ENCODE assay signal across 9 mouse cellular contexts in the genomic region with DNA sequence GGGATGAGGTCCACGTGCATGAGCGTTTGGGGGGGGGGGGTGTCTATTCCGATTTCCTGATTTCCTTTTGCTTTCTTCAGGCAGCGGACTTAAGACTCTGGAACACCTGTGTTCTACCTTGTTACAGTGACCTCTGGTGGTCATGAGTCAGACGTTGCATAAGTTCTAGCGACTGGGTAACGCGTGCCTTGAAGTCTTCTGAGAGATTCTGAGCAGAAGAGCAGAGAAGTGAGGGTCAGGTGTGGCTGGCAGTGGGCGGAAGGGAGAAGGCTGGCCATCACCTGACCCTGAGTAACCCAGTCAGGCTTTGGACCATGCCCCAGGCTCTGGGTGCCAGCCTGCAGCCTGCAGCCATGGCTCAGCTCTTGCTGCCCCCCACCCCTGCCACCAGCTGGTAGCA.
DNase-seq lines count a peak whose midpoint lies in the region; ATAC-seq and TF ChIP-seq lines count a peak whose summit lies in the region.
"Had no signal": no experiment of that assay in that cellular context is flagged by ENCODE, and none has a peak within 500 bp of the region (broad histone marks: within the 10 kb centered on the region; RNA-seq: fewer than 3 reads in every experiment).

No protein-coding gene starts in this region.

- 25% methylated on average over 9 of the region's 9 CpGs for WGBS in forebrain, postnatal 0 days
- WGBS in forebrain, embryonic 13.5 days = 17% methylated on average over 9 of the region's 9 CpGs

- H3K4me2 ChIP-seq in forebrain, postnatal 0 days (ENCODE audit: low read depth) = no peak overlapping the region
- H3K4me2 ChIP-seq in forebrain, embryonic 13.5 days = no peak overlapping the region
- H3K4me2 ChIP-seq: embryonic facial prominence, embryonic 12.5 days had no signal

- peak; percentile 65 for DNase-seq in forebrain, postnatal 0 days
- DNase-seq in urinary bladder, postnatal 25 days (ENCODE audit: low spot score) = peak; percentile 4
- no peak for DNase-seq in urinary bladder, postnatal 4 days (ENCODE audit: low spot score in 2 of 2)
- DNase-seq in kidney, postnatal 14 days = peak; percentile 57
- DNase-seq in frontal cortex, postnatal 36 days (ENCODE audit: low spot score in 2 of 2) = no peak
- no peak for DNase-seq in frontal cortex, postnatal 25 days (ENCODE audit: low spot score in 2 of 2)
- no peak for DNase-seq in testis, postnatal 10 days (ENCODE audit: low spot score)

- H3K36me3 ChIP-seq in forebrain, postnatal 0 days (ENCODE audit: insufficient read depth) = no peaks in the 10 kb centered on the region
- no peaks in the 10 kb centered on the region for H3K36me3 ChIP-seq in forebrain, embryonic 13.5 days (ENCODE audit: poor library complexity, severe bottlenecking)
- H3K36me3 ChIP-seq: embryonic facial prominence, embryonic 12.5 days had no signal

- no peaks in the 10 kb centered on the region for H3K27me3 ChIP-seq in forebrain, postnatal 0 days (ENCODE audit: insufficient read depth, low read length)
- 0 out of 2 replicates have a peak, but pooled peaks cover 4% of the 10 kb centered on the region for H3K27me3 ChIP-seq in forebrain, embryonic 13.5 days
- H3K27me3 ChIP-seq: embryonic facial prominence, embryonic 12.5 days had no signal

- H3K4me1 ChIP-seq in forebrain, postnatal 0 days (ENCODE audit: insufficient read depth) = 0 out of 2 replicates have a peak, but pooled peaks cover 5% of the 10 kb centered on the region
- peaks cover 9% of the 10 kb centered on the region for H3K4me1 ChIP-seq in forebrain, embryonic 13.5 days

- H3K27ac ChIP-seq in forebrain, postnatal 0 days (ENCODE audit: low read depth, low read length) = no peak overlapping the region
- H3K27ac ChIP-seq in forebrain, embryonic 13.5 days = no peak overlapping the region
- H3K27ac ChIP-seq: embryonic facial prominence, embryonic 12.5 days had no signal

- TF ChIP-seq CTCF in forebrain, postnatal 0 days (IDR thresholded peaks at IDR 0.05; ENCODE audit: low read depth) = peak; percentile 64

- ATAC-seq in forebrain, postnatal 0 days = no peak
- no peak for ATAC-seq in forebrain, embryonic 13.5 days

- no peak overlapping the region for H3K4me3 ChIP-seq in forebrain, postnatal 0 days (ENCODE audit: low read depth, low read length)
- H3K4me3 ChIP-seq in forebrain, embryonic 13.5 days = no peak overlapping the region
- H3K4me3 ChIP-seq: embryonic facial prominence, embryonic 12.5 days had no signal

- no peak overlapping the region for H3K9ac ChIP-seq in forebrain, postnatal 0 days
- H3K9ac ChIP-seq in forebrain, embryonic 13.5 days = no peak overlapping the region
- H3K9ac ChIP-seq: embryonic facial prominence, embryonic 12.5 days had no signal

- no peaks in the 10 kb centered on the region for H3K9me3 ChIP-seq in forebrain, postnatal 0 days (ENCODE audit: low read length)
- H3K9me3 ChIP-seq in forebrain, embryonic 13.5 days (replicated peaks) = no peaks in the 10 kb centered on the region
- H3K9me3 ChIP-seq: embryonic facial prominence, embryonic 12.5 days had no signal

Comparison
In these comparisons a context has a peak if more than half of its experiments do, and no peak if none do; other contexts are left out.
1. DNase-seq: peak in forebrain, postnatal 0 days (single experiment), urinary bladder, postnatal 25 days (single experiment) and kidney, postnatal 14 days (single experiment); none in urinary bladder, postnatal 4 days (0 of 2), frontal cortex, postnatal 36 days (0 of 2), frontal cortex, postnatal 25 days (0 of 2) and testis, postnatal 10 days (single experiment).